Mouse (Mus musculus) C2C12 (cell line): ENCODE measurements around the gene Pacsin2. TPM values are rescaled to one million over a fixed set of nuclear protein-coding genes. Genes with fewer than 3 reads are reported as not detected.
"Not testable (repeated sequence)": the region's sequence is repeated elsewhere in the genome, so short reads cannot be mapped to it uniquely, and the experiment has no call there.

Experiments used
- H3K27me3 ChIP-seq: one replicate; pipeline ENCODE4 v1.6.1; 2011; ENCODE audit not compliant: control insufficient read depth, insufficient read depth, insufficient read length
- H3K36me3 ChIP-seq: one replicate; pipeline ENCODE4 v1.6.1; 2011; ENCODE audit not compliant: control insufficient read depth, insufficient read depth
- H3K4me3 ChIP-seq: one replicate; pipeline ENCODE4 v1.5.1; 2011; ENCODE audit warnings: mild to moderate bottlenecking, control low read depth; ENCODE audit not compliant: poor library complexity, insufficient read depth, severe bottlenecking
- H3K79me2 ChIP-seq: one replicate; pipeline ENCODE4 v1.6.1; 2011; ENCODE audit not compliant: control insufficient read depth, insufficient read depth
- H3K79me3 ChIP-seq: one replicate; pipeline ENCODE4 v1.6.1; 2011; ENCODE audit warnings: low read depth, control low read depth
- H3ac ChIP-seq: one replicate; pipeline ENCODE3; 2011; ENCODE audit warnings: low read depth; ENCODE audit not compliant: control insufficient read depth, insufficient read length
- CEBPB ChIP-seq: IDR thresholded peaks from one replicate; pipeline ENCODE4 v1.6.1; 2011; ENCODE audit warnings: low read depth, mild to moderate bottlenecking, control low read depth, moderate library complexity
- CTCF ChIP-seq: IDR thresholded peaks from one replicate; pipeline ENCODE4 v1.5.1; 2011; ENCODE audit not compliant: control insufficient read depth, insufficient read depth, insufficient read length
- FOSL1 ChIP-seq: IDR thresholded peaks from one replicate; pipeline ENCODE4 v1.8.0; 2011; ENCODE audit warnings: mild to moderate bottlenecking, low read length; ENCODE audit not compliant: poor library complexity, insufficient read depth, severe bottlenecking
- MAX ChIP-seq: IDR thresholded peaks from one replicate; pipeline ENCODE4 v1.6.1; 2011; ENCODE audit warnings: mild to moderate bottlenecking, control low read depth
- MYOD1 ChIP-seq: IDR thresholded peaks from one replicate; pipeline ENCODE4 v1.6.1; 2011; ENCODE audit warnings: low read depth; ENCODE audit not compliant: control insufficient read depth, insufficient read length
- MYOG ChIP-seq: IDR thresholded peaks from one replicate; pipeline ENCODE4 v1.6.1; 2011; ENCODE audit not compliant: control insufficient read depth, insufficient read length; ENCODE audit errors: extremely low read depth
- USF1 ChIP-seq: IDR thresholded peaks from one replicate; pipeline ENCODE4 v1.6.1; 2011; ENCODE audit warnings: low read depth, mild to moderate bottlenecking, control low read depth, moderate library complexity
- polyA plus RNA-seq: library from polyadenylated mRNA; unstranded; fragments of >200 nt; fragmentation: generic; extraction: Trizol; gene quantifications from one replicate; pipeline ENCODE4 v1.2.1, GENCODE M21; 2012; ENCODE audit warnings: missing spikeins

The Pacsin2 gene
- polyA plus RNA-seq, 1 experiment: 101 TPM

GRCm38 (mm10) chr15:83364194-83364593 lies 100.2 kb downstream of the Pacsin2 start:
- Histone ChIP-seq H3K79me3 (no peaks in the 10 kb centered on the region), H3K27me3 (no peaks in the 10 kb centered on the region), H3K79me2 (no peaks in the 10 kb centered on the region), H3ac (no peak overlapping the region), H3K36me3 (no peaks in the 10 kb centered on the region), H3K4me3 (no peak overlapping the region)
- no peak for TF ChIP-seq MAX
- no peak for TF ChIP-seq MYOG
- TF ChIP-seq USF1: no peak
- no peak for TF ChIP-seq CEBPB
- TF ChIP-seq CTCF: no peak
- no peak for TF ChIP-seq FOSL1
- TF ChIP-seq MYOD1: no peak

DNA sequence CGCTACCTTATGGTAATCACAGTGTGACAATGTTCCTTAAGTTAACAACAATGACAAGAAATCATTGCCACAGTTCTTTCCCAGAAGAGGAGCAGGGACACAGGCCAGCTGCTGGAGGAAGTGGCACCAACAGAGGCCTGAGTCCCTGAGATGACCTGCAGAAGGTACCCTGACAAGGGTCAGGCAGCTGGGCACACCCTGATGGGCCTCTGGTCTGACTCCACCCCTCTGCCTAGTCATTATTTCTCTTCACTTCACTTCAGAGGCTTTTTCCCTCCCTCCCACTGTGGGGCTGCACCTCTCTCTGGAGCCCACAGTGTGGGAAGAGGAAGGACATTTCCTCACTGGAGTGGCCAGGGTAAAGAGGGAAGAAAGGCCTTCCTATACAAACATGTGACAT lies 101.6 kb downstream of the Pacsin2 start:
- not testable (repeated sequence) for H3K79me2 ChIP-seq, H3K79me3 ChIP-seq, H3K4me3 ChIP-seq, H3K27me3 ChIP-seq, H3K36me3 ChIP-seq, H3ac ChIP-seq

- not testable (repeated sequence) for H3K4me3 ChIP-seq, H3K79me2 ChIP-seq, H3ac ChIP-seq, H3K79me3 ChIP-seq, H3K27me3 ChIP-seq, H3K36me3 ChIP-seq
These were observed 103.5 kb downstream of the Pacsin2 start for GRCm38 (mm10) chr15:83360899-83361298.

GRCm38 (mm10) chr15:83360140-83360539 lies 104.3 kb downstream of the Pacsin2 start:
- Histone ChIP-seq H3K79me3 (no peaks in the 10 kb centered on the region), H3K79me2 (no peaks in the 10 kb centered on the region), H3K4me3 (no peak overlapping the region), H3K27me3 (no peaks in the 10 kb centered on the region), H3K36me3 (no peaks in the 10 kb centered on the region), H3ac (no peak overlapping the region)
- TF ChIP-seq USF1 (no peak), CEBPB (no peak), MYOD1 (no peak), FOSL1 (no peak), CTCF (no peak), MYOG (no peak), MAX (no peak)

DNA sequence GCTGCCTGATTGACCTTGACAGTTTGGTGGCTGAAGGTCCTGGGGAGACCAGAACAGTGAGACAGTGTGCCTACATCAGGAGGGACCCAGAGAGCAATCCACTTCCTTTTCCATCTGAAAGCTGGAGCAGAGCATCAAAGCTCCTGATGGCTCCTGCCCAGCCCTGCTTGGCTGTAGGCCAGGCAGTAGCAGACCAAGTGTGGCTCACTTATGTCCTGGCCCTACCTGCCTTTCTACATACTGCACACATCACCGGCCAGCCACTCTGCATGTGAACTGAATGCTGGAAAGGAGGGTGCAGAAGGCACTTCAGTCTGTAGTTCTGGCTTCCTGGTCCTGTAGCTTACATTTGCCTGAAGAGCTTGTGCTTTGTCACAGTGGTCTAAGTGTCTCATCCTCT lies 105.9 kb downstream of the Pacsin2 start:
- no peaks in the 10 kb centered on the region for H3K36me3 ChIP-seq
- no peaks in the 10 kb centered on the region for H3K79me2 ChIP-seq
- no peak overlapping the region for H3ac ChIP-seq
- no peaks in the 10 kb centered on the region for H3K27me3 ChIP-seq
- H3K4me3 ChIP-seq: no peak overlapping the region
- no peak for TF ChIP-seq USF1
- TF ChIP-seq MYOD1: no peak
- no peak for TF ChIP-seq CEBPB
- TF ChIP-seq CTCF: no peak
- no peak for TF ChIP-seq MAX
- TF ChIP-seq MYOG: no peak
- no peak for TF ChIP-seq FOSL1
- H3K79me3 ChIP-seq: no peaks in the 10 kb centered on the region

DNA sequence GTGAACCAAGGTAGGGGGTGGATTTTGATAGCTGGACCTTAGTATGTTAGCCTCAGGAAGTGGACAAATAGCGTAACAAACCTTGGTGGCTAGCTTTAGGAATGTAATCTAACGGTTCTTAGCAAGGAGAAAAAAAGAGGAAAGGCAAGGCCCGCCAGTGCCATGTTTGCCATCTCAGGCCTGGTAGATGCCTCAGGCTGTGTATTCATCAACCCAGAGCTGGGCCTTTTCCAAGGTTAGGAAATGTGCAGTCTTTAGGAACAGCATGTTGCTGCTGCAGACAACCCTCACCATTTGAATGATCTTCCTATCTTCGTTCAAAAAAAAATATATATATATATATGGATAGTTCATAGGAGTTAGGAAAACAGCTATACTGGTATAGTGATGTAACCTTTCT lies 112.9 kb downstream of the Pacsin2 start:
- Histone ChIP-seq H3K79me3 (peaks cover 15% of the 10 kb centered on the region), H3ac (no peak overlapping the region), H3K4me3 (no peak overlapping the region), H3K79me2 (peaks cover 33% of the 10 kb centered on the region), H3K27me3 (no peaks in the 10 kb centered on the region), H3K36me3 (peaks cover 14% of the 10 kb centered on the region)
- TF ChIP-seq CEBPB (no peak), MYOG (no peak), CTCF (no peak), FOSL1 (no peak), MYOD1 (no peak), MAX (no peak), USF1 (no peak)

DNA sequence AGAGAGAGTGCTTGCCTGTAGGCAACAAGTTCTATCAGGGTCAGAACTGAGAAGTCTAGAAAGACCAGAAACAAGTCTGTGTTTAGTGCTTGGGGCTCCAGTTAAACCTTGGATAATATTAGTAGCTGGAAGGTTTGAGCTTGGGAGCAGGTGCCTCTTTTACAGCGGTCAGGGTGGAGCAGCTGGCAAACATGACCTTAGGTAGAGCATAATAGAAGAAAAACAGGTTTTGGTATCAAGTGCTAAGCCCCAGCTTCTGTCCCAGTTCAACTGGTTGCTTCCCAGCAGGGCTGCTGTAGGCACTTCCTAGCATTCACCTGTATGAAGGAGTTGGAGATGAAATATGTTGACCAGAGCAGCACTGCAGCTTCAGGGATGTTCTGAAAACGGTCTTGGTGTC lies 113.5 kb downstream of the Pacsin2 start:
- Histone ChIP-seq H3K27me3 (no peaks in the 10 kb centered on the region), H3K79me3 (peaks cover 15% of the 10 kb centered on the region), H3K36me3 (peaks cover 16% of the 10 kb centered on the region), H3K4me3 (no peak overlapping the region), H3K79me2 (peaks cover 37% of the 10 kb centered on the region), H3ac (no peak overlapping the region)
- TF ChIP-seq FOSL1: no peak
- no peak for TF ChIP-seq MYOD1
